Mouse (Mus musculus) erythroblast, embryonic 14.5 days (primary cell): ENCODE data around the gene Klhl21.

ENCODE experiments used
- GATA1 ChIP-seq: IDR thresholded peaks from 2 replicates; pipeline ENCODE4 v1.6.1; 2012; ENCODE audit warnings: low read length, inconsistent platforms, mixed read lengths
- TAL1 ChIP-seq: IDR thresholded peaks from 3 replicates; pipeline ENCODE4 v1.6.1; 2012; ENCODE audit warnings: low read length, inconsistent platforms, mixed read lengths

DNA sequence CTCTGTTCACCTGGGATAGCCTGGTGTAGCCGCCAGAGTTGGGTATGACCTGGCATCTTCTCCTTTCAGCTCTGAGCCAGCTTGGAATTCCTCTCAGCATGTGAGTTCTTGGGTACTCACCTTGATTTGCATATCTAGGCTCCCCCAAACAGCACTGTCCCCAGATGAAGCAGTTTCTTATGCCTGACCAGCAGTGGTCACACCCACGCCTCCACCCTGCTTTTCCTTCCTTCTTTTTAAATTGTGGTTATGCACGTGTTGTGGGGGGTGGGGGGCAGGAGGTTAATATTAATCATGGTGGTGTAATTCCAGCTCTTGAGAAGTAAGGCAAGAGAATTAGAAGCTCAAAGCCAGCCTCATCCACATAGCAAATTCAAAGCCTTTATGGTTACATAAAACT, 45.8 kb upstream of the Klhl21 start:
- TF ChIP-seq GATA1 = no peak
- no peak for TF ChIP-seq TAL1
